Mouse (Mus musculus): ENCODE measurements at regions not wholly inside any gene's neighbourhood (a gene's known extent, or its start where the extent isn't known, plus 50 kb on each side); places are given as distances from the start of the nearest gene placed in this dataset.

DNA sequence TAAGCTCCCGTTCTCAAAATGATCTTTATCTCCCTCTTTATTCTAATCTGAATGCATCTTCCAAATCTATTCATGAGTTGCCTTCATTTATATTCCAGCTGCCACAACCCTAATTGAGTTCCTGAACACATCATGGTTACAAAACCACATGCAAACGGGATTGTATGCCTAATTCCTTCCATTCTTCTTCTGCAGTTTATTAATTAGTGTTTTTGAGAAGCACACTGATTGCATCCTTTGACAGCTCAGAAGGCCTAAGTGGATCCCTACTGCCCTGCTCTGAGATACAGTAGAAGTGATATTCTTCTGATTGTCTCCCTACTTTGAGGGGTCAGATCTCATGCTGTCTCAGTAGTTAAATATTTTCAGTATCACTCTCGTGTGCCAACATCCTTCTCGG lies 649.9 kb downstream of the Efnb2 start:
- 25% methylated on average over 4 of the region's 4 CpGs for WGBS
- no peak overlapping the region for H3K9ac ChIP-seq (ENCODE audit: low read length)

DNA sequence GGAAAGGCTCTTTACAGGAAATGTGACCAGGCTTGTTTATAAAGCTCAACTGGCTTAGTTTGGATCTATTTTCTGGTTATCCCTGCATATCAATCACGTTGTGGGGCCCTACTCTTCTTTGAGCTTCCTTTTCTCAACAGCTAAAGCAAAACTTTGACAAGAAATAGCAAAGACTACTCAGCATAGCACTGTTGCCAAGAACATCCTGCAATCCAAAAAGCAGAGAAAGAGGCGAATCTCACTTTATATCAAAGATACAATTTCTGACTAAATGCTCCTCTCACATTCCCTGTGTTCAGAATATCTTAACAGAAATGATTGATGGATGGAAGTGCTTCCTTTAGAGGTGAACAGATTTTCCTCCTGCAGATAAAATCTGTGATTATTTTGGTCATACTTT lies 666.1 kb downstream of the Efnb2 start:
- WGBS, result 57% methylated on average over 2 of the region's 2 CpGs
- ATAC-seq, result no peak

More for the DNA sequence above, 649.9 kb downstream of the Efnb2 start:
- Histone ChIP-seq H3K27ac (ENCODE audit: low read depth, low read length) (no peak overlapping the region), H3K4me2 (ENCODE audit: low read length) (no peak overlapping the region), H3K4me3 (ENCODE audit: low read depth, low read length) (no peak overlapping the region), H3K36me3 (ENCODE audit: control insufficient read depth, insufficient read depth, low read length) (no peaks in the 10 kb centered on the region), H3K27me3 (replicated peaks; ENCODE audit: control insufficient read depth, insufficient read depth, low read length) (no peaks in the 10 kb centered on the region), H3K4me1 (ENCODE audit: control insufficient read depth, insufficient read depth, low read length) (no peaks in the 10 kb centered on the region), H3K9me3 (replicated peaks; ENCODE audit: control insufficient read depth, low read length) (no peaks in the 10 kb centered on the region)
- ATAC-seq, result no peak
- DNase-seq (ENCODE audit: low spot score), result peak; percentile 30

GRCm38 (mm10) chr8:7988820-7989219 lies 672.2 kb downstream of the Efnb2 start:
- H3K36me3 ChIP-seq (ENCODE audit: control insufficient read depth, insufficient read depth, low read length), result no peaks in the 10 kb centered on the region
- H3K9me3 ChIP-seq (replicated peaks; ENCODE audit: control insufficient read depth, low read length), result no peaks in the 10 kb centered on the region
- WGBS, result 40% methylated on average over 3 of the region's 3 CpGs
- ATAC-seq (0 out of 2 replicates have a peak, but pooled peaks have one; percentile 7), DNase-seq (ENCODE audit: low spot score) (peak; percentile 10)
- H3K27ac ChIP-seq (ENCODE audit: low read depth, low read length), result no peak overlapping the region
- H3K4me2 ChIP-seq (ENCODE audit: low read length), result no peak overlapping the region
- no peak overlapping the region for H3K9ac ChIP-seq (ENCODE audit: low read length)
- H3K4me1 ChIP-seq (ENCODE audit: control insufficient read depth, insufficient read depth, low read length), result no peaks in the 10 kb centered on the region
- no peak overlapping the region for H3K4me3 ChIP-seq (ENCODE audit: low read depth, low read length)
- H3K27me3 ChIP-seq (replicated peaks; ENCODE audit: control insufficient read depth, insufficient read depth, low read length), result no peaks in the 10 kb centered on the region

More for the DNA sequence above, 666.1 kb downstream of the Efnb2 start:
- Histone ChIP-seq H3K4me2 (ENCODE audit: low read length) (no peak overlapping the region), H3K4me1 (ENCODE audit: control insufficient read depth, insufficient read depth, low read length) (no peaks in the 10 kb centered on the region), H3K4me3 (ENCODE audit: low read depth, low read length) (no peak overlapping the region), H3K36me3 (ENCODE audit: control insufficient read depth, insufficient read depth, low read length) (no peaks in the 10 kb centered on the region), H3K9me3 (replicated peaks; ENCODE audit: control insufficient read depth, low read length) (no peaks in the 10 kb centered on the region), H3K27me3 (replicated peaks; ENCODE audit: control insufficient read depth, insufficient read depth, low read length) (no peaks in the 10 kb centered on the region), H3K9ac (ENCODE audit: low read length) (no peak overlapping the region), H3K27ac (ENCODE audit: low read depth, low read length) (no peak overlapping the region)
- DNase-seq (ENCODE audit: low spot score), result no peak

DNA sequence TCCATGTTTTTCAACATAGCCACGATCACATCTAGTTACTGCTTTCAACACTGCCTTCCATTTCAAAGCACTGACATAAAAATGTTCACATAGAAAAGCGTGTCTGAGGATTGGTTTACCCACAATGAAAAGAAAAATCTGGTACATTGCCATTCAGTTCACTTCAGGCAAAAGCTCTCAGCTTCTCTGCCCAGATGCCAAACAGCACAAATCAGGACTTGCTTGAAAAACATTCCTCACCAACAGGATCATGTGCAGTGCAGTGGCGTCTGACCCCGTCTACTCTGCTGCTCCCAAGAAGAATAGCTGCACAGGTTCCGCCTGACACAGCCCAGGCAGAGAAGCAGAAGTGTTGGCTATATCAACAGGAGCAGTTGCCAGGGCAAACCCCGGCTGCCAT lies 684.0 kb downstream of the Efnb2 start:
- Histone ChIP-seq H3K4me2 (ENCODE audit: low read length) (no peak overlapping the region), H3K9me3 (replicated peaks; ENCODE audit: control insufficient read depth, low read length) (no peaks in the 10 kb centered on the region), H3K4me3 (ENCODE audit: low read depth, low read length) (no peak overlapping the region), H3K9ac (ENCODE audit: low read length) (no peak overlapping the region), H3K27ac (ENCODE audit: low read depth, low read length) (no peak overlapping the region), H3K36me3 (ENCODE audit: control insufficient read depth, insufficient read depth, low read length) (no peaks in the 10 kb centered on the region), H3K27me3 (replicated peaks; ENCODE audit: control insufficient read depth, insufficient read depth, low read length) (no peaks in the 10 kb centered on the region), H3K4me1 (ENCODE audit: control insufficient read depth, insufficient read depth, low read length) (no peaks in the 10 kb centered on the region)
- DNase-seq (ENCODE audit: low spot score) (no peak), ATAC-seq (no peak)
- 81% methylated on average over 6 of the region's 6 CpGs for WGBS

DNA sequence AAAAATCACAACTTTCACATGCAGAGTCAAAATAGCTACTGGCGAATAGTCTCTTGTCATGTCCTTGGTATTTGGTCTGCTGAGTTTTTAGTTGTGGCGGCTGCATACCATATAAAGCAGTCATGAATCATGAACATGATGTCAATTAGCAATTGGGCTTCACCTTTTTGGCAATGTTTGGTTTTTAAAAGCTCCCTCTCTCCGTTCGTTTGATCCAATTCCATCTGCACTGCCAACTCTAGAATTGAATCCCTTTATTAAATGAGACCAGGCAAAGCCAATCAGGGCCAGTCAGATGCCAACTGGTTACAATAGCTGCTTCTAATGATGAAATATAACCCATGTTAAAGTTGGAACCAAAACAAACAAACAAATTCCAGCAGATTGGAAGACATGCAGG lies 687.3 kb downstream of the Efnb2 start:
- H3K4me1 ChIP-seq (ENCODE audit: control insufficient read depth, insufficient read depth, low read length), result no peaks in the 10 kb centered on the region
- H3K27me3 ChIP-seq (replicated peaks; ENCODE audit: control insufficient read depth, insufficient read depth, low read length), result no peaks in the 10 kb centered on the region
- no peaks in the 10 kb centered on the region for H3K36me3 ChIP-seq (ENCODE audit: control insufficient read depth, insufficient read depth, low read length)
- DNase-seq (ENCODE audit: low spot score) (peak; percentile 48), ATAC-seq (no peak)
- H3K9ac ChIP-seq (ENCODE audit: low read length), result no peak overlapping the region
- 70% methylated on average over 4 of the region's 4 CpGs for WGBS
- no peak overlapping the region for H3K27ac ChIP-seq (ENCODE audit: low read depth, low read length)
- H3K4me2 ChIP-seq (ENCODE audit: low read length), result no peak overlapping the region
- H3K9me3 ChIP-seq (replicated peaks; ENCODE audit: control insufficient read depth, low read length), result no peaks in the 10 kb centered on the region
- no peak overlapping the region for H3K4me3 ChIP-seq (ENCODE audit: low read depth, low read length)

GRCm38 (mm10) chr8:7964276-7964675 lies 696.8 kb downstream of the Efnb2 start:
- no peak overlapping the region for H3K9ac ChIP-seq (ENCODE audit: low read length)
- WGBS, result 18% methylated on average over 2 of the region's 2 CpGs
- no peaks in the 10 kb centered on the region for H3K27me3 ChIP-seq (replicated peaks; ENCODE audit: control insufficient read depth, insufficient read depth, low read length)
- H3K4me3 ChIP-seq (ENCODE audit: low read depth, low read length), result no peak overlapping the region
- DNase-seq (ENCODE audit: low spot score), result peak; percentile 57
- 0 out of 2 replicates have a peak, but pooled peaks have one; percentile 29 for ATAC-seq
- H3K36me3 ChIP-seq (ENCODE audit: control insufficient read depth, insufficient read depth, low read length), result no peaks in the 10 kb centered on the region
- no peaks in the 10 kb centered on the region for H3K9me3 ChIP-seq (replicated peaks; ENCODE audit: control insufficient read depth, low read length)
- H3K4me1 ChIP-seq (ENCODE audit: control insufficient read depth, insufficient read depth, low read length), result no peaks in the 10 kb centered on the region
- no peak overlapping the region for H3K4me2 ChIP-seq (ENCODE audit: low read length)
- H3K27ac ChIP-seq (ENCODE audit: low read depth, low read length), result no peak overlapping the region

DNA sequence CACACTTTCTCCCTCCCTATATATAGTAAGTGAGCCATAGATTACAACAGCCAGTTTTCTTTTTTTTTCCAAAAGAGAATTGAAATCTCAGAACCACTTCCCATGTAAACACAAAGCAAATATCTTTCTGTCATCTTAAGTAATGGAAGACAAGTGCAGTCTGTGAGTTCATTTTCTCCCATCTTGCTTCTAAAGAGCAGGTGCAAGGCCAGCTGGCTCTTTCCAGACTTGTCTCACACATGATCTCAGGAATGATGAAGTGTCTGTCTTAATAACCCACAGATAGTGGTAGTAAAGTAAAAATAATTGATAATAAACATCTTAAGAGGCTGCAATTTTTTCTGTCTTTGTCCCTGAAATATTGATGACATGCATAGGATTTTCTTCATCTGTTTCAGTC lies 704.3 kb downstream of the Efnb2 start:
- H3K9me3 ChIP-seq (replicated peaks; ENCODE audit: control insufficient read depth, low read length), result no peaks in the 10 kb centered on the region
- H3K4me3 ChIP-seq (ENCODE audit: low read depth, low read length), result no peak overlapping the region
- no peak overlapping the region for H3K4me2 ChIP-seq (ENCODE audit: low read length)
- ATAC-seq (peak; percentile 75), DNase-seq (ENCODE audit: low spot score) (peak; percentile 66)
- peak overlapping the region; percentile 41; the same call in 1 of the 2 replicates for H3K27ac ChIP-seq (ENCODE audit: low read depth, low read length)
- no peak overlapping the region for H3K9ac ChIP-seq (ENCODE audit: low read length)
- no peaks in the 10 kb centered on the region for H3K4me1 ChIP-seq (ENCODE audit: control insufficient read depth, insufficient read depth, low read length)
- no peaks in the 10 kb centered on the region for H3K27me3 ChIP-seq (replicated peaks; ENCODE audit: control insufficient read depth, insufficient read depth, low read length)
- H3K36me3 ChIP-seq (ENCODE audit: control insufficient read depth, insufficient read depth, low read length), result no peaks in the 10 kb centered on the region

DNA sequence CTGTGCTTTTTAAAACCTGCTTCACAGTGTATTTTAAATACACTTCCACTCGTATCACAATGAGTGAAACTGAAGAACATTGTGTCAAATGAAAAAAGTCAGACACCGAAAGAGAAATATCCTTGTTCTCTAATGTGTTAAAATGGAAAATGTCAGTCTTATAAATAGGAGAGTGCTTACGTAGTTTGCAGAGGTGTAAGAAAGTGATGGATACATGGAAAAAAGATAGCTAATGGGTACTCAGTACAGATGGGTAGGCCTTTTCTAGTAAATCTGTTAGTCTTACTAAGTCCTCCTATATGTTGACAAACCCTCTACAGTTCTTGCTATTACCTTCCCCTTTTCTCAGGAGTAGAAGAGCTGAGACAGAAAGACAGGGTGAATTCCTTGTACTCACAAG lies 706.2 kb downstream of the Efnb2 start:
- no peaks in the 10 kb centered on the region for H3K4me1 ChIP-seq (ENCODE audit: control insufficient read depth, insufficient read depth, low read length)
- no peak for ATAC-seq
- H3K27me3 ChIP-seq (replicated peaks; ENCODE audit: control insufficient read depth, insufficient read depth, low read length), result no peaks in the 10 kb centered on the region
- H3K4me2 ChIP-seq (ENCODE audit: low read length), result no peak overlapping the region
- H3K9ac ChIP-seq (ENCODE audit: low read length), result no peak overlapping the region
- H3K4me3 ChIP-seq (ENCODE audit: low read depth, low read length), result no peak overlapping the region
- H3K9me3 ChIP-seq (replicated peaks; ENCODE audit: control insufficient read depth, low read length), result no peaks in the 10 kb centered on the region
- WGBS, result 90% methylated on average over 3 of the region's 3 CpGs
- H3K27ac ChIP-seq (ENCODE audit: low read depth, low read length), result no peak overlapping the region
- H3K36me3 ChIP-seq (ENCODE audit: control insufficient read depth, insufficient read depth, low read length), result no peaks in the 10 kb centered on the region
- DNase-seq (ENCODE audit: low spot score), result no peak

DNA sequence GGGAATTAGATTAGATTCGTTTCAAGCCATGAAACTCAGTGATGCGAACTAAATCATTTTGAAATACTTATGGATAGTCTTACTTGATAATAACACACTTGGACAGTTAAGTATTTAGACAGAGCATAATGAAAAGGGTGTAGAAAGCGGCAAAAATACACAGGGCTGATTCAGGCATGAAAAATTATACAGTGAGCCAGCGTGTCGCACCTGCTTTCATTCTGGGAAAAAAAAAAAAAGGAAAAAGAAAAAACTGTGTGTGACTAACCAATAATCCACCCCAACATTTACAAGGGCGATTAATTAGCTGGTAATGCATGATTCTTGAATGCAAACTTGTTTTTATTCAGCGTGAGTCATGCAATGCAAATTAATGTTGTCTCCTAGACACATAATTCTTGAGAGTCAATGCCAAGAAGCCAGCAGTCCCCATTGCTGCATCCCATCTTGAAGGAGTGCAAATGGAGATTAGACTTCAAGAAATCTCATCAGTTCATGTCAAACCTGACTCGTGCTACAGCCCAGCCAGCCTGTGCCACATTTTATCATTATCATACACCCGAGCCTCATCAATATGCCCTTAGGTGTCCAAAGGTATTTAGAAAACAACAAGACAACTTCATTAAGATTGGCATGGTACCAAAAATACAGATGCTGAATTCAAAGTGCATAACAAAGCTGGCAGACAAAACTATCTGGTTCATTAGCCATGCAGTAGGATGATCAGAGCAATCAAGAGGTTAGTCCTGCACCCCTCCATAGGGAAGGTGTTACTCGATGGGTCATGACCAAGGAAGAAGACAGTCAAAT lies 714.9 kb downstream of the Efnb2 start:
- Histone ChIP-seq H3K9ac (ENCODE audit: low read length) (no peak overlapping the region), H3K4me2 (ENCODE audit: low read length) (no peak overlapping the region), H3K27me3 (replicated peaks; ENCODE audit: control insufficient read depth, insufficient read depth, low read length) (no peaks in the 10 kb centered on the region), H3K36me3 (ENCODE audit: control insufficient read depth, insufficient read depth, low read length) (no peaks in the 10 kb centered on the region), H3K9me3 (replicated peaks; ENCODE audit: control insufficient read depth, low read length) (no peaks in the 10 kb centered on the region), H3K27ac (ENCODE audit: low read depth, low read length) (no peak overlapping the region), H3K4me1 (ENCODE audit: control insufficient read depth, insufficient read depth, low read length) (no peaks in the 10 kb centered on the region), H3K4me3 (ENCODE audit: low read depth, low read length) (no peak overlapping the region)
- DNase-seq (ENCODE audit: low spot score), result peak; percentile 91
- ATAC-seq, result peak; percentile 88
- 24% methylated on average over 10 of the region's 10 CpGs for WGBS

Data from forebrain, embryonic 14.5 days (tissue).